Mouse (Mus musculus) neural tube, embryonic 14.5 days (tissue): ENCODE results near the gene Celf1. TPM values are rescaled to one million over a fixed set of nuclear protein-coding genes. Genes with fewer than 3 reads are reported as not detected.
"Not testable (repeated sequence)": the region's sequence is repeated elsewhere in the genome, so short reads cannot be mapped to it uniquely, and the experiment has no call there.

ENCODE experiments used
- ATAC-seq: fragments of 200-750 bp; cut with Nextera tagmentation; 2 replicates; pipeline ENCODE4 v1.8.0; 2017; ENCODE audit warnings: low read depth, mild to moderate bottlenecking, moderate TSS enrichment, moderate library complexity
- H3K27ac ChIP-seq: fragments of 300-500 bp; sonication (generic); 2 replicates; pipeline ENCODE4 v1.5.1; 2014; ENCODE audit warnings: low read depth, mild to moderate bottlenecking, control low read depth, low read length, moderate library complexity, mixed read lengths
- H3K27me3 ChIP-seq: fragments of 300-500 bp; sonication (generic); 2 replicates; pipeline ENCODE4 v1.6.1; 2014; ENCODE audit warnings: low read length; ENCODE audit not compliant: control insufficient read depth, insufficient read depth
- H3K36me3 ChIP-seq: fragments of 300-500 bp; sonication (generic); 2 replicates; pipeline ENCODE4 v1.6.1; 2014; ENCODE audit warnings: low read length, mixed read lengths; ENCODE audit not compliant: control insufficient read depth, insufficient read depth
- H3K4me1 ChIP-seq: fragments of 300-500 bp; sonication (generic); 2 replicates; pipeline ENCODE4 v1.6.1; 2014; ENCODE audit warnings: low read length; ENCODE audit not compliant: control insufficient read depth, insufficient read depth
- H3K4me2 ChIP-seq: fragments of 300-500 bp; sonication (generic); 2 replicates; pipeline ENCODE4 v1.6.1; 2014; ENCODE audit warnings: mild to moderate bottlenecking, low read depth, low read length, control low read depth
- H3K4me3 ChIP-seq: fragments of 300-500 bp; sonication (generic); 2 replicates; pipeline ENCODE4 v1.5.1; 2014; ENCODE audit warnings: low read depth, low read length, control low read depth, mixed read lengths
- H3K9ac ChIP-seq: fragments of 300-500 bp; sonication (generic); replicated peaks from 2 replicates; pipeline ENCODE4 v1.6.1; 2014; ENCODE audit warnings: low read depth, mild to moderate bottlenecking, control low read depth, low read length, mixed read lengths
- H3K9me3 ChIP-seq: fragments of 300-500 bp; sonication (generic); 2 replicates; pipeline ENCODE4 v1.6.1; 2016; ENCODE audit warnings: low read length; ENCODE audit not compliant: control insufficient read depth
- WGBS: fragments of 180-500 bp; shearing (Covaris S2); extraction: QIAGEN DNeasy Blood & Tissue Kit; methylation state at CpG from one replicate; pipeline ENCODE4 v1.1.7; 2014; 5-methylcytosine and 5-hydroxymethylcytosine counted together
- polyA plus RNA-seq: library from polyadenylated mRNA; unstranded; fragments of >200 nt; fragmentation: Nextera tagmentation; extraction: Ambion mirVana; gene quantifications from 2 replicates; pipeline ENCODE4 v1.2.1, GENCODE M21; 2014

The Celf1 gene
- polyA plus RNA-seq, 1 experiment from 2014 or later = 77.6 TPM

DNA sequence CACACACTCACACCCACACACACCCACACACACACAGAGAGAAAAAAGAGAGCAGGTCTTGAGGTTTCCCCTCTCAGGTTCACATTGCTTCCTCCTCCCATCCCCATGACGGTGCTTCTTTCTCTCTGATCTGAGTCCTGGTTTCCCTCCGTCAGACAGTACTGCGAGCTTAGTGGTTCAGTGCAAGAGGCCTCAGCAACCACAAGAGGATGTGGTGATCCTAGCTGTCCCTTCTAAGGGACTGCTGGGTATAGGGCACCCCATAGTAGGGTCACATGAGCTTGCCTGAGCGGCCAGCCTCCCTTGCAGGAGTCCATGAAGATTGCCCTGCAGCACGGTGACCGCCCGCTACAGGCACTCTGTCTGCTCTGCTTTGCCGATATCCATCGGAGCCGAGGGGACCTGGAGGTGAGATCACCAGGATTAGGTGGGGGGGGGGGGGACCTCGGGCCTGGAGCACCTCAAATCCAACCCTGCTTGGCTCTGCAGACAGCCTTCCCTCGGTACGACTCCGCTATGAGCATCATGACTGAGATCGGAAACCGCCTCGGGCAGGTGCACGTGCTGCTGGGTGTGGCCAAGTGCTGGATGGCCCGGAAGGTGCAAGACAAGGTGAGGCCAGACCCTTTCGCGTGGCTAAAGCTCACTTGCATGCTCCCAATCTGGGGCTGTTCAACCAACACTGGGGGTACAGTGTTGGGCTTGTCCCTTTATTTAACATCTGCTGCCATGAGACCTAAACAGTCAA, 102.6 kb downstream of the Celf1 start:
- Histone ChIP-seq H3K9ac (no peak overlapping the region), H3K27ac (no peak overlapping the region), H3K9me3 (no peaks in the 10 kb centered on the region), H3K4me3 (no peak overlapping the region), H3K4me1 (no peaks in the 10 kb centered on the region), H3K4me2 (no peak overlapping the region), H3K36me3 (no peaks in the 10 kb centered on the region), H3K27me3 (no peaks in the 10 kb centered on the region)
- no peak for ATAC-seq
- 74% methylated on average over 20 of the region's 21 CpGs for WGBS

DNA sequence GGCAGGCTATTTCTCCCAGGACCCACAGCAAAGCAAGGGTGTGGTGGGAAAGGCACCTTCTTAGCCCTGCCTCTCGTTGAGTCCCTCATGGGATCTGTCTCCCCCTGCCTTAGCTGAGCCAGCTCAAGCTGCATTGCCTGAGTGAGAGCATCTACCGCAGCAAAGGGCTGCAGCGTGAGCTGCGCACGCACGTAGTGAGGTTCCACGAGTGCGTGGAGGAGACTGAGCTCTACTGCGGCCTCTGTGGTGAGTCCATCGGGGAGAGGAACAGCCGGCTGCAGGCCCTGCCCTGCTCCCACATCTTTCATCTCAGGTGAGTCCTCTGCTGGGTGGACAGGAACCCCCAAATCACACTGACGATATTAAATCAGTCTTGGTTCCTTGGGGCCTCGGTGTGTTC, 104.5 kb downstream of the Celf1 start:
- Histone ChIP-seq H3K27ac (no peak overlapping the region), H3K4me3 (no peak overlapping the region), H3K4me1 (no peaks in the 10 kb centered on the region), H3K36me3 (no peaks in the 10 kb centered on the region), H3K27me3 (no peaks in the 10 kb centered on the region), H3K4me2 (no peak overlapping the region), H3K9me3 (no peaks in the 10 kb centered on the region), H3K9ac (no peak overlapping the region)
- 84% methylated on average over 13 of the region's 13 CpGs for WGBS
- no peak for ATAC-seq

DNA sequence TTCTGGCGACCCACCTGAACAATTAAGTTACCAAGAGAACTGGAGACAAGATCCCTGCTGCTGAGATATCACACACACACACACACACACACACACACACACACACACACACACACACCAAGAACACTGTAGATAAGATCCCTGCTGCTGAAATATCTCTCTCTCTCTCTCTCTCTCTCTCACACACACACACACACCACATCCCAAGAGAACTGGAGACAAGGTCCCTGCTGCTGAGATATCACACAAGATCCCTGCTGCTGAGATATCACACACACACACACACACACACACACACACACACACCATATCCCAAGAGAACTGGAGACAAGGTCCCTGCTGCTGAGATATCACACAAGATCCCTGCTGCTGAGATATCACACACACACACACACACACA, 105.6 kb downstream of the Celf1 start:
- ATAC-seq, H3K9ac ChIP-seq, H3K36me3 ChIP-seq, H3K27me3 ChIP-seq, H3K27ac ChIP-seq, H3K4me1 ChIP-seq, H3K4me2 ChIP-seq, H3K9me3 ChIP-seq, H3K4me3 ChIP-seq: not testable (repeated sequence)
- WGBS = 87% methylated on average over 1 of the region's 1 CpGs

DNA sequence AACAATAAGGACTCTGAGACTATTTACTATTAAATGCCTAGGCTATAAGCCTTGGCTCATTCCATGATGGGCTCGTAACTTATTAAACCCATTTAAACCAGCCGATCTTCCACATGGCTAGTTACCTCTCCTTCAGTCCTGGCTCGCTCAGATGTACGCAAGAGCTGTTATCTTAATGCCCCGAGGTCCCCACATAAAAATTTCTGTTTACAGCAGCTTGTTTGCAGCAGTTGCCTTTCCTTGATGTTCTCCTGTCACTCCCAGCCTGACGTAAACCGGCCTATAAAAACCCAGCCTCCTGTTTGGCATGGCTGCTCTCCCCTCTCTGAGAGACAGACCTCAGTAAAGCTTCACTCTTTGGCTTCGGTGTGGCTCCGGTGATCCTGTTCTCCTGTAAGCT, 107.2 kb downstream of the Celf1 start:
- no peaks in the 10 kb centered on the region for H3K4me1 ChIP-seq
- no peak overlapping the region for H3K4me3 ChIP-seq
- H3K36me3 ChIP-seq = no peaks in the 10 kb centered on the region
- H3K27ac ChIP-seq = no peak overlapping the region
- H3K4me2 ChIP-seq = no peak overlapping the region
- no peaks in the 10 kb centered on the region for H3K27me3 ChIP-seq
- 65% methylated on average over 9 of the region's 9 CpGs for WGBS
- ATAC-seq = no peak
- H3K9ac ChIP-seq = no peak overlapping the region
- H3K9me3 ChIP-seq = no peaks in the 10 kb centered on the region

DNA sequence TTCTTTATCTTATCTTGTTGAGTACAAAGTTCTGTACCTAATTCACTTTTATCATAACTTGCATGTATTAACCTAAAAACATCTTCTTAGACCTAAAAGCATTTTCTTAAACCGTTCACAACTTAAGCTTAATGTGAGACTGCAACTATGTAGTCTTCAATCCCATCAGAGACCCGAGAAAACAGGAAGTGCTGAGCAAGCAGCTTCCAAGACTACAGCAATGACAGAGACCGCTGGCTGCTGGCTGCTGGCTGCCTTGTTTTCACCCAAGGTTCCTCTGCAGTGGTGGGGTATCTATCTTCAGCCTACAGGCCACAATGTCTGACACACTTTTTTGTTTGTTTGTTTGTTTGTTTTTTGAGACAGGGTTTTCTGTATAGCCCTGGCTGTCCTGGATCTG, 111.7 kb downstream of the Celf1 start:
- WGBS = 79% methylated on average over 3 of the region's 3 CpGs
- ATAC-seq = no peak
- Histone ChIP-seq H3K9me3 (no peaks in the 10 kb centered on the region), H3K4me2 (no peak overlapping the region), H3K9ac (no peak overlapping the region), H3K27me3 (no peaks in the 10 kb centered on the region), H3K4me3 (no peak overlapping the region), H3K4me1 (peaks cover 8% of the 10 kb centered on the region), H3K36me3 (peaks cover 14% of the 10 kb centered on the region), H3K27ac (no peak overlapping the region)

DNA sequence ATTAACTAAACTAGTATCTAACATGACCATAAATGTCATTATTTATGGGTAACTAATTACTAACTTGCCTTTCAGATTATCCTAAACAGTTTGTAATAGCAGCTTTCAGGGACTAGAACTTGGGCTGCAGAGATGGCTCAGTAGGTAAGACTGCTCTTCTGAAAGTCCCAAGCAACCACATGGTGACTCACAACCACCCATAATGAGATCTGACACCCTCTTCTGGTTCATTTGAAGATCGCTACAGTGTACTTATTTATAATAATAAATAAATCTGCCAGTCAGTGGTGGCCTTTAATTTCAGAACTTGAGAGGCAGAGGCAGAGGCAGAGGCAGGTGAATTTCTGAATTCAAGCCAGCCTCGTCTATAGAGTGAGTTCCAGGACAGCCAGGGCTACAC, 112.6 kb downstream of the Celf1 start:
- Histone ChIP-seq H3K4me2 (no peak overlapping the region; the same call in 1 of the 2 replicates), H3K27me3 (no peaks in the 10 kb centered on the region), H3K4me3 (no peak overlapping the region), H3K27ac (no peak overlapping the region), H3K9ac (no peak overlapping the region), H3K9me3 (no peaks in the 10 kb centered on the region), H3K36me3 (peaks cover 22% of the 10 kb centered on the region), H3K4me1 (peaks cover 8% of the 10 kb centered on the region)
- 72% methylated on average over 2 of the region's 2 CpGs for WGBS
- no peak for ATAC-seq

DNA sequence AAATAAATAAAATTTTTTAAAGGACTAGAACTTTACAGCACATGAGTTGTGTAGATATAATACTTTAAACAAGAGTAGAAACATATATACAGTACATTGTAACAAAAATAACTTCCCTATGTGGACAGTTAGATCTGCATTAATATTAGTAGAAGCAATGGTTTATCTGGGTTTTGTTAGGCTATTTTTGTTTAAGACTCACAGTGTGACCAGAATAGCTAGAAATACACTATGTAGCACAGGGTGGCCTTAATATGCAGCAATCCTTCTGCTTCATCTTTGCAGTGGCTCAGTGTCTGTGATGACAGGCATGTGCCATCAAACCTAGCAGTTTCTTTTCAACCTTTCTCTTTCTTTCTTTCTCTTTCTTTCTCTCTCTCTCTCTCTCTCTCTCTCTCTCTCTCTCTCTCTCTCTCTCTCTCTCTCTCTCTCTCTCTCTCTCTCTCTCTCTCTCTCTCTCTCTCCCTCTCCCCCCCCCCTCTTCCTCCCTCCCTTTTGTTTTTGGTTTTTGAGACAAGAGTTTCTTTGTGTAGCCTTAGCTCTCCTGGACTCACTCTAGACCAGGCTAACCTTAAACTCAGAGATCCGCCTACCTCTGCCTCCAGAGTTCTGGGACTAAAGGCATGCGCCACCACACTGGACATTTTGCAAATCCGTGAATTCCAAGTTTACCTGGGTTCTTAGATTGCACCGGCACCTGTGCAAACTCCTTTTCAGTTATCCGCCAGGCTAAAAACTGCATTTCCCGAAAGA, 113.2 kb downstream of the Celf1 start:
- H3K9me3 ChIP-seq = no peaks in the 10 kb centered on the region
- H3K36me3 ChIP-seq = peaks cover 27% of the 10 kb centered on the region
- peak; percentile 64 for ATAC-seq
- peak overlapping the region; percentile 68 for H3K4me3 ChIP-seq
- H3K4me2 ChIP-seq = peak overlapping the region; percentile 48
- 0% methylated on average over 6 of the region's 6 CpGs for WGBS
- H3K9ac ChIP-seq = peak overlapping the region; percentile 16; the same call in 1 of the 2 replicates
- peak overlapping the region; percentile 86 for H3K27ac ChIP-seq
- H3K4me1 ChIP-seq = peaks cover 8% of the 10 kb centered on the region
- no peaks in the 10 kb centered on the region for H3K27me3 ChIP-seq

DNA sequence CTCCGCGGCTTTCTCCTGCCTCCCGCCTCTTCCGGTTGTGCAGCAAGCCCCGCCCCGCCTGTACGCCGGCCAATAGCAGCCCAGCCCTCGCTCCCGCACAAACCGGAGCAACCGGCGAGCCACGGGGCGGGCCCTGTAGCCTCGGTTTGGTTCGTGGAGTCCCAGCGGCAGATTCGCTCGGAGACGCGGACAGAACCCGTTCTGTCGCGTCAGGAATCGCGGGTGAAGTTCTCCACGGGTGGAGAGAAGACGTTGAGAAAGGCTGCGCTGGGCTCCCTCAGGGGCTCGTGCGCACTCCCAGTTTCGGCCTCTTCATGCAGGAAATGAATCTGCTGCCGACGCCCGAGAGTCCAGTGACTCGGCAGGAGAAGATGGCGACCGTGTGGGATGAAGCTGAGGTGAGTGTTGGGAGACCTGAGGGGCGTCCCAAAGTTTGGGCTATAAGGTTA, 113.8 kb downstream of the Celf1 start, which contains the start of gene Psmc3:
TSS of gene Psmc3 (plus strand) at position 76 of the 449 bp plus-strand sequence.
- H3K4me1 ChIP-seq = peaks cover 8% of the 10 kb centered on the region
- under 1% methylated on average over 40 of the region's 40 CpGs for WGBS

DNA sequence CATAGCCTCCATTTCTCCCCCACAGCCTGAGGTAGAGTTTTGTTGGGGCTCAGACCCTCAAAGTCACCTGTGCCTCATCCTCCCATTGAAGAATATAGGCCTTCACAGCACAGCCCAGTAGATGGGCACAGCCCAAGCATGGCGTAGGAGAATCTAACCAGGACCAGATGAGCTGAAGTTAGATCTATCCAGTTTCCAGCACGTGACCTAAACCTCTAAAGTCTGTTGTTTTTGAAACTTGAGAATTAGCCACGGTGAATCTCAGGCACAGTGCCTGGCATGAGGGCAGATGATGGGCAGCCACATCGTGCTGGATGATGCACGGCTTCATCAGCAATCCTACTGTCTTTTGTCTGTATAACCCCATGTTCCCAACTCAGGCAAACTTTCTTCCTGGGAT, 118.3 kb downstream of the Celf1 start:
- peaks cover 55% of the 10 kb centered on the region for H3K36me3 ChIP-seq
- no peaks in the 10 kb centered on the region for H3K9me3 ChIP-seq
- H3K27me3 ChIP-seq = no peaks in the 10 kb centered on the region
- no peak for ATAC-seq
- H3K27ac ChIP-seq = no peak overlapping the region
- no peak overlapping the region for H3K4me2 ChIP-seq
- 94% methylated on average over 5 of the region's 5 CpGs for WGBS
- no peak overlapping the region for H3K9ac ChIP-seq
- H3K4me1 ChIP-seq = peaks cover 8% of the 10 kb centered on the region
- no peak overlapping the region for H3K4me3 ChIP-seq

More for the DNA sequence above, 113.8 kb downstream of the Celf1 start, which contains the start of gene Psmc3:
- Histone ChIP-seq H3K9ac (peak within 1 kb of the TSS; percentile 78), H3K4me2 (peak within 1 kb of the TSS; percentile 77), H3K27me3 (no peaks in the 10 kb centered on the region), H3K4me3 (peak within 1 kb of the TSS; percentile 68), H3K36me3 (peaks cover 29% of the 10 kb centered on the region), H3K27ac (peak within 1 kb of the TSS; percentile 86), H3K9me3 (no peaks in the 10 kb centered on the region)
- ATAC-seq = peak; percentile 99
